Mouse (Mus musculus): ENCODE measurements at regions not wholly inside any gene's neighbourhood (a gene's known extent, or its start where the extent isn't known, plus 50 kb on each side); places are given as distances from the start of the nearest gene placed in this dataset.

DNA sequence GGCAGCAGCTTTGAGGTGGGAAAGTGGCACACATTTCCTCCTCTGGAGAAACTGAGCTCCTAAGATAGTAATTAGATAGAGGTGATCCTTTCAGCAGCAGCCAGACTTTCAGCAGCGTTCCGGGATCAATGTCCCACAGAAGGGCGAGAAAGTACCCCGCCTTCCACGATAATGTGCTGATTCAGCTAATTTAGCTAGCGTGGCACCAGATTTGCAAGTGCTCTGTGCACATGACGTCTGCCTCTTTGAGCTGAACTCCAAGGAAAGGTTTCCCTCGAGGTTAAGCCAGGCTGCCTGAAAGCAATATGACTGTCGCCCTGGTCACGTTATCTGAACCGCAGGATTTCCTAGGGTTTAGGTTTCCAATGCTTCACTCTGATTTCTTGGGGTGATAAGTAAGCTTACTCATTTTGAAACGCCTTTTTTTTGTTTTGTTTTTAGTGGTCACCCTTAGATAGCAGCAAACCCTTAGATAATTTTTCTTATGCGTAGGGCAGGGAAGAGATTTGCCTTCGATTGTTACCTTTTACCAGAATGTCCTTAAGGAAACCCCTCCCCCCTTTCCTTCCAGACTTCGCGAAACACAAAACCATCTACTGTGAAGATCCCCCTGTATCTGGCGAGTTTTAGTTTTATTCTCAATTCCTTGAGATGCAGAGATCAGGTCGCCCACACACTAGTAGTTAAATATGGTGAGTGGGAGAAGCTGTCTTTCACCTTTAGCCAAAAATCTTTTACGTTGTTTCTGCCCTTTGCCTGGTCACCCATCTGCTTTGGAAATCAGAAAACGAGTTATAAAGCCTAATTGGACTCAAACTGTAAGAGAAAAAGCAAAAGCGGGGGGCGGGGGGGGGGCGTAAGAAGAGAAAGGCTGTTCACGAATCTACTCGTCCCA, 64.3 kb upstream of the Cxadr start:
- TF ChIP-seq CTCF (conservative IDR thresholded peaks at IDR 0.05; ENCODE audit: low read length) (no peak), POU5F1 (IDR thresholded peaks at IDR 0.05; ENCODE audit: borderline replicate concordance, low read length) (no peak), NANOG (IDR thresholded peaks at IDR 0.05; ENCODE audit: borderline replicate concordance, low read length) (no peak)

Data from E14TG2a.4 (cell line).